In genomic region chr6:83161921-83162641, GRCm38 (mm10) we compare ENCODE assay signal across 8 mouse cellular contexts. TPM values are rescaled to one million over a fixed set of nuclear protein-coding genes. Genes with fewer than 3 reads are reported as not detected.
DNase-seq lines count a peak whose midpoint lies in the region; ATAC-seq and TF ChIP-seq lines count a peak whose summit lies in the region.

No protein-coding gene starts in this region.

- no peak for ATAC-seq in forebrain, embryonic 15.5 days (replicated peaks)
- ATAC-seq in intestine, postnatal 0 days: peak; percentile 37
- peak; percentile 43 for ATAC-seq in liver, postnatal 0 days
- ATAC-seq in neural tube, embryonic 15.5 days (ENCODE audit: low FRiP score): no peak

- WGBS in forebrain, embryonic 15.5 days: under 1% methylated on average over 49 of the region's 49 CpGs
- WGBS in intestine, postnatal 0 days: under 1% methylated on average over 49 of the region's 49 CpGs
- 2% methylated on average over 49 of the region's 49 CpGs for WGBS in liver, postnatal 0 days (ENCODE audit: insufficient replicate concordance)
- 2% methylated on average over 49 of the region's 49 CpGs for WGBS in neural tube, embryonic 15.5 days

- intact Hi-C loops in left cerebral cortex, postnatal 25 days (cut with DNase I): no loop called here

- no peaks in the 10 kb centered on the region for H3K9me3 ChIP-seq in ES-Bruce4 (replicated peaks; ENCODE audit: control insufficient read depth, insufficient read depth, low read length, poor library complexity, severe bottlenecking)
- H3K9me3 ChIP-seq in forebrain, embryonic 15.5 days: no peaks in the 10 kb centered on the region
- no peaks in the 10 kb centered on the region for H3K9me3 ChIP-seq in intestine, postnatal 0 days (ENCODE audit: control insufficient read depth)
- H3K9me3 ChIP-seq in liver, postnatal 0 days (ENCODE audit: low read length): no peaks in the 10 kb centered on the region
- H3K9me3 ChIP-seq in neural tube, embryonic 15.5 days (replicated peaks): no peaks in the 10 kb centered on the region

- H3K27me3 ChIP-seq in ES-Bruce4 (ENCODE audit: control insufficient read depth, insufficient read depth, low read length, poor library complexity, severe bottlenecking): no peaks in the 10 kb centered on the region
- peaks cover 36% of the 10 kb centered on the region for H3K27me3 ChIP-seq in forebrain, embryonic 15.5 days
- peaks cover 13% of the 10 kb centered on the region; the same call in 1 of the 2 replicates for H3K27me3 ChIP-seq in intestine, postnatal 0 days (replicated peaks; ENCODE audit: control insufficient read depth, insufficient read depth, low read length)
- peaks cover 23% of the 10 kb centered on the region for H3K27me3 ChIP-seq in liver, postnatal 0 days (ENCODE audit: insufficient read depth, low read length)
- peaks cover 32% of the 10 kb centered on the region for H3K27me3 ChIP-seq in neural tube, embryonic 15.5 days (replicated peaks)

- peak overlapping the region; percentile 64 for H3K4me3 ChIP-seq in ES-Bruce4 (ENCODE audit: low read depth, low read length)
- peak overlapping the region; percentile 21 for H3K4me3 ChIP-seq in forebrain, embryonic 15.5 days
- H3K4me3 ChIP-seq in intestine, postnatal 0 days (ENCODE audit: low read depth, low read length): peak overlapping the region; percentile 52
- peak overlapping the region; percentile 45 for H3K4me3 ChIP-seq in liver, postnatal 0 days (ENCODE audit: low read depth, low read length)
- H3K4me3 ChIP-seq in neural tube, embryonic 15.5 days (replicated peaks): peak overlapping the region; percentile 32

- H3K4me1 ChIP-seq in ES-Bruce4 (ENCODE audit: control insufficient read depth, insufficient read depth, low read length): no peaks in the 10 kb centered on the region
- peaks cover 29% of the 10 kb centered on the region for H3K4me1 ChIP-seq in forebrain, embryonic 15.5 days
- 0 out of 2 replicates have a peak, but pooled peaks cover 12% of the 10 kb centered on the region for H3K4me1 ChIP-seq in intestine, postnatal 0 days (replicated peaks; ENCODE audit: control insufficient read depth, insufficient read depth, low read length)
- peaks cover 26% of the 10 kb centered on the region for H3K4me1 ChIP-seq in liver, postnatal 0 days (ENCODE audit: insufficient read depth)
- peaks cover 32% of the 10 kb centered on the region for H3K4me1 ChIP-seq in neural tube, embryonic 15.5 days

- DNase-seq in adrenal gland, postnatal 10 days: peak; percentile 67
- DNase-seq in liver, postnatal 0 days: peak; percentile 52
- DNase-seq in thymus, postnatal 0 days (ENCODE audit: low spot score): no peak
- DNase-seq in left cerebral cortex, postnatal 25 days (ENCODE audit: low spot score in 2 of 2): no peak

- peak overlapping the region; percentile 56 for H3K9ac ChIP-seq in ES-Bruce4 (ENCODE audit: low read depth, poor library complexity, severe bottlenecking)
- peak overlapping the region; percentile 30; the same call in 1 of the 2 replicates for H3K9ac ChIP-seq in forebrain, embryonic 15.5 days (replicated peaks)
- H3K9ac ChIP-seq in intestine, postnatal 0 days (ENCODE audit: low read depth, low read length): peak overlapping the region; percentile 45
- H3K9ac ChIP-seq in liver, postnatal 0 days (replicated peaks): peak overlapping the region; percentile 45
- peak overlapping the region; percentile 31; the same call in 1 of the 2 replicates for H3K9ac ChIP-seq in neural tube, embryonic 15.5 days (replicated peaks)

- no peak for TF ChIP-seq POLR2A in ES-Bruce4 (IDR thresholded peaks at IDR 0.05; ENCODE audit: insufficient read depth, low read length)

- H3K36me3 ChIP-seq in ES-Bruce4 (ENCODE audit: control insufficient read depth, insufficient read depth, low read length, poor library complexity, severe bottlenecking): no peaks in the 10 kb centered on the region
- no peaks in the 10 kb centered on the region for H3K36me3 ChIP-seq in forebrain, embryonic 15.5 days
- H3K36me3 ChIP-seq in intestine, postnatal 0 days (ENCODE audit: control insufficient read depth, insufficient read depth): no peaks in the 10 kb centered on the region
- no peaks in the 10 kb centered on the region for H3K36me3 ChIP-seq in liver, postnatal 0 days (replicated peaks; ENCODE audit: insufficient read depth, low read length)
- no peaks in the 10 kb centered on the region for H3K36me3 ChIP-seq in neural tube, embryonic 15.5 days

- no peak overlapping the region for H3K27ac ChIP-seq in ES-Bruce4 (ENCODE audit: insufficient read depth, low read length)
- no peak overlapping the region for H3K27ac ChIP-seq in forebrain, embryonic 15.5 days (replicated peaks)
- no peak overlapping the region for H3K27ac ChIP-seq in intestine, postnatal 0 days (ENCODE audit: low read depth, low read length)
- H3K27ac ChIP-seq in liver, postnatal 0 days (ENCODE audit: low read depth): no peak overlapping the region
- no peak overlapping the region for H3K27ac ChIP-seq in neural tube, embryonic 15.5 days (replicated peaks)

- TF ChIP-seq EP300 in ES-Bruce4 (IDR thresholded peaks at IDR 0.05; ENCODE audit: insufficient read depth, low read depth, low read length): no peak
- TF ChIP-seq EP300 in liver, postnatal 0 days (IDR thresholded peaks at IDR 0.05; ENCODE audit: low read depth): no peak

- no peak for TF ChIP-seq CTCF in ES-Bruce4 (IDR thresholded peaks at IDR 0.05; ENCODE audit: low read depth, low read length)
- no peak for TF ChIP-seq CTCF in intestine, postnatal 0 days (IDR thresholded peaks at IDR 0.05; ENCODE audit: low read depth)
- TF ChIP-seq CTCF in liver, postnatal 0 days (IDR thresholded peaks at IDR 0.05; ENCODE audit: low read depth): no peak

- peak overlapping the region; percentile 40 for H3K4me2 ChIP-seq in forebrain, embryonic 15.5 days (replicated peaks)
- H3K4me2 ChIP-seq in intestine, postnatal 0 days (replicated peaks; ENCODE audit: low read depth): peak overlapping the region; percentile 88
- peak overlapping the region; percentile 79 for H3K4me2 ChIP-seq in liver, postnatal 0 days (ENCODE audit: low read depth, low read length)
- H3K4me2 ChIP-seq in neural tube, embryonic 15.5 days: peak overlapping the region; percentile 54

RNA-seq across cellular contexts. Expression of gene Dctn1, which starts 3.6 kb away (rescaled TPM):
- polyA plus RNA-seq in ES-Bruce4 (2011; ENCODE audit: insufficient read depth, insufficient read length, low read depth, missing spikeins): 41.5 and 52.4 TPM in 2 replicates
- 100 to 1,000 TPM; 101 to 119 TPM for total RNA-seq in adrenal gland, postnatal 10 days (2021)
- polyA plus RNA-seq in forebrain, embryonic 15.5 days (2015; fragmentation: Nextera tagmentation; extraction: Ambion mirVana): 143 and 147 TPM in 2 replicates
- 47.1 and 49.9 TPM in 2 replicates for polyA plus RNA-seq in intestine, postnatal 0 days (2015; fragmentation: Nextera tagmentation; extraction: Ambion mirVana)
- polyA plus RNA-seq in liver, postnatal 0 days (2015; fragmentation: Nextera tagmentation; extraction: Ambion mirVana): 13.2 and 14.7 TPM in 2 replicates
- 149 and 153 TPM in 2 replicates for polyA plus RNA-seq in neural tube, embryonic 15.5 days (2015; fragmentation: Nextera tagmentation; extraction: Ambion mirVana)
- polyA plus RNA-seq in thymus, postnatal 0 days (2015; fragmentation: Nextera tagmentation; extraction: Ambion mirVana): 62.8 and 64.5 TPM in 2 replicates
- 100 to 1,000 TPM; 329 to 365 TPM for total RNA-seq in left cerebral cortex, postnatal 25 days (2021)

RNA-seq across cellular contexts. Expression of gene 1700003E16Rik, which starts 5.9 kb away (rescaled TPM):
- polyA plus RNA-seq in ES-Bruce4 (2011; ENCODE audit: insufficient read depth, insufficient read length, low read depth, missing spikeins): not detected in 2 replicates
- total RNA-seq in adrenal gland, postnatal 10 days (2021): under 1 TPM; 0.24 to 0.39 TPM
- 5.2 and 6.9 TPM in 2 replicates for polyA plus RNA-seq in forebrain, embryonic 15.5 days (2015; fragmentation: Nextera tagmentation; extraction: Ambion mirVana)
- polyA plus RNA-seq in intestine, postnatal 0 days (2015; fragmentation: Nextera tagmentation; extraction: Ambion mirVana): 0.60 and 1.0 TPM in 2 replicates
- 0.25 and 0.27 TPM in 2 replicates for polyA plus RNA-seq in liver, postnatal 0 days (2015; fragmentation: Nextera tagmentation; extraction: Ambion mirVana)
- 7.9 and 8.2 TPM in 2 replicates for polyA plus RNA-seq in neural tube, embryonic 15.5 days (2015; fragmentation: Nextera tagmentation; extraction: Ambion mirVana)
- 0.21 and 0.44 TPM in 2 replicates for polyA plus RNA-seq in thymus, postnatal 0 days (2015; fragmentation: Nextera tagmentation; extraction: Ambion mirVana)
- total RNA-seq in left cerebral cortex, postnatal 25 days (2021): 10 to 100 TPM; 28.8 to 30.2 TPM

RNA-seq across cellular contexts. Expression of gene Wdr54, which starts 5.9 kb away (rescaled TPM):
- 7.3 and 7.9 TPM in 2 replicates for polyA plus RNA-seq in ES-Bruce4 (2011; ENCODE audit: insufficient read depth, insufficient read length, low read depth, missing spikeins)
- 1 to 10 TPM; 2.0 to 2.2 TPM for total RNA-seq in adrenal gland, postnatal 10 days (2021)
- 18.3 and 18.6 TPM in 2 replicates for polyA plus RNA-seq in forebrain, embryonic 15.5 days (2015; fragmentation: Nextera tagmentation; extraction: Ambion mirVana)
- 1.0 and 1.2 TPM in 2 replicates for polyA plus RNA-seq in intestine, postnatal 0 days (2015; fragmentation: Nextera tagmentation; extraction: Ambion mirVana)
- polyA plus RNA-seq in liver, postnatal 0 days (2015; fragmentation: Nextera tagmentation; extraction: Ambion mirVana): 0.17 and 0.20 TPM in 2 replicates
- polyA plus RNA-seq in neural tube, embryonic 15.5 days (2015; fragmentation: Nextera tagmentation; extraction: Ambion mirVana): 14.7 and 18.6 TPM in 2 replicates
- polyA plus RNA-seq in thymus, postnatal 0 days (2015; fragmentation: Nextera tagmentation; extraction: Ambion mirVana): 0.67 and 0.95 TPM in 2 replicates
- total RNA-seq in left cerebral cortex, postnatal 25 days (2021): 10 to 100 TPM; 28.8 to 29.1 TPM

RNA-seq across cellular contexts. Expression of gene Rtkn, which starts 26.8 kb away (rescaled TPM):
- polyA plus RNA-seq in ES-Bruce4 (2011; ENCODE audit: insufficient read depth, insufficient read length, low read depth, missing spikeins): 10.4 and 10.5 TPM in 2 replicates
- 10 to 100 TPM; 10.9 to 19.8 TPM for total RNA-seq in adrenal gland, postnatal 10 days (2021)
- polyA plus RNA-seq in forebrain, embryonic 15.5 days (2015; fragmentation: Nextera tagmentation; extraction: Ambion mirVana): 6.1 and 7.0 TPM in 2 replicates
- 19.7 and 21.1 TPM in 2 replicates for polyA plus RNA-seq in intestine, postnatal 0 days (2015; fragmentation: Nextera tagmentation; extraction: Ambion mirVana)
- 7.0 and 7.1 TPM in 2 replicates for polyA plus RNA-seq in liver, postnatal 0 days (2015; fragmentation: Nextera tagmentation; extraction: Ambion mirVana)
- 17.1 and 23.7 TPM in 2 replicates for polyA plus RNA-seq in neural tube, embryonic 15.5 days (2015; fragmentation: Nextera tagmentation; extraction: Ambion mirVana)
- 29.1 and 30.9 TPM in 2 replicates for polyA plus RNA-seq in thymus, postnatal 0 days (2015; fragmentation: Nextera tagmentation; extraction: Ambion mirVana)
- 10 to 100 TPM; 51.2 to 76.8 TPM for total RNA-seq in left cerebral cortex, postnatal 25 days (2021)

RNA-seq across cellular contexts. Expression of gene Ino80b, which starts 36.9 kb away (rescaled TPM):
- polyA plus RNA-seq in ES-Bruce4 (2011; ENCODE audit: insufficient read depth, insufficient read length, low read depth, missing spikeins): 9.0 and 11.6 TPM in 2 replicates
- 10 to 100 TPM; 20.7 to 25.7 TPM for total RNA-seq in adrenal gland, postnatal 10 days (2021)
- 15.6 and 16.5 TPM in 2 replicates for polyA plus RNA-seq in forebrain, embryonic 15.5 days (2015; fragmentation: Nextera tagmentation; extraction: Ambion mirVana)
- 6.0 and 8.5 TPM in 2 replicates for polyA plus RNA-seq in intestine, postnatal 0 days (2015; fragmentation: Nextera tagmentation; extraction: Ambion mirVana)
- polyA plus RNA-seq in liver, postnatal 0 days (2015; fragmentation: Nextera tagmentation; extraction: Ambion mirVana): 5.1 and 5.7 TPM in 2 replicates
- polyA plus RNA-seq in neural tube, embryonic 15.5 days (2015; fragmentation: Nextera tagmentation; extraction: Ambion mirVana): 12.0 and 12.3 TPM in 2 replicates
- polyA plus RNA-seq in thymus, postnatal 0 days (2015; fragmentation: Nextera tagmentation; extraction: Ambion mirVana): 17.7 and 17.9 TPM in 2 replicates
- 10 to 100 TPM; 11.2 to 21.3 TPM for total RNA-seq in left cerebral cortex, postnatal 25 days (2021)

Comparison
In these comparisons a context has a peak if more than half of its experiments do, and no peak if none do; other contexts are left out.
1. DNase-seq: peak in adrenal gland, postnatal 10 days (single experiment) and liver, postnatal 0 days (single experiment); none in thymus, postnatal 0 days (single experiment) and left cerebral cortex, postnatal 25 days (0 of 2).
2. ATAC-seq: peak in intestine, postnatal 0 days (single experiment) and liver, postnatal 0 days (single experiment); none in forebrain, embryonic 15.5 days (single experiment) and neural tube, embryonic 15.5 days (single experiment).
3. Peak in every context shown above with its lines, with median percentiles within 50 percentile points of each other: H3K4me3 ChIP-seq, H3K9ac ChIP-seq and H3K4me2 ChIP-seq.